Mouse (Mus musculus) cerebellum, postnatal 36 days (tissue): Measurements from ENCODE around the gene Fh1.

Experiments used
- DNase-seq, 2 experiments: peaks; one replicate each; pipeline ENCODE4 v3.0.0; 2021 to 2022; ENCODE audit warnings: mixed read lengths in 2 of 2

The Fh1 gene

DNA sequence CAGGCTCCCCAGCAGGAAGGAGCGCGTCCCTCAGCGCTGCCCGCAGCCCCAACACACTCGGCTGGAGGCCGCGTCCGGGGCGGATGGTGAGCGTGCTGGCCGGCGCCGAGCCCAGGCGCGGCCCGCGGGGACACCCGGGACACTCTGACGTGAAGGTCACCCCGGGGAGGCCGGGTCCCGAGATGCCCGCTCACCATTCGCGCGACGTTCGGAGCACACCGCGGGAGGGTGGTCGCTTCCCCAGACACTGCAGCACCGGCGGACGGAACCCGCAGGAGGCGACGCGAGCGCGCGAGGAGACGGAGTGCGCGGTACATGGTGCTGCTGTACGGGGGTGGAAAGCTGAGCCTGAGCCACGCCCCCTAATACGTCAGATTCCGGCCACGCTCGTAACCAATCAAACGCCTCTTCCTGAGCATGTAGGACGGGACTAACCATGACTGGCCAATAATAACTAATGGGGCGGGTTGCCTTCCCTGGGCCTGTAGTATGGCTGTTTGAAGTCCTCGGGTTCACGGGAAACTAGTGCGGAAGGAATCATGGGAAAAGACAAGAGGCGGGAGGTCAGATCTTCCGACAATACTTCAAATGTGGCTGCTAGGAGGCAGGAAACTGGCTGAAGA lies at the start of gene Fh1:
TSS of gene Fh1 (minus strand) at position 379 of the 623 bp plus-strand sequence.
- DNase-seq = peak; percentile 91 to 93

DNA sequence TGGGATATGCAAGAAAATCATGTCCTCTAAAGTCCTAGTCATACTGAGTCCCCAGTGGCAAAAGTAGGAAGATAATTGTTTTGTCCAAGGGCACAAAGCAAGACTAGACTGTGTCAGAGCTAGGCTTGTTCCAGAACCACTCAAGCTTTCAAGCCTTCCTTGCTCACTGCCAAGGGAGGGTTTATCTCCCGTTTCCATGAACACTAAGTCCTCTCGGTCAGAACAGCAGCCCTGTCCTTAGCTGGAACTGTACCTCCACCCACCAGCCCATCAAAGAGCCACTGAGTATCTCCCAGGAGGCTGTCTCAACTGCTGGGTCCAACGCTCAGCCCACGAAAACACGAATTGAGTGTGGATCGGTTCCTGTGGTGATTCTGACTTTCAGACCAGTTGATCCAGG lies 49.7 kb upstream of the Fh1 start:
- no peak for DNase-seq

DNA sequence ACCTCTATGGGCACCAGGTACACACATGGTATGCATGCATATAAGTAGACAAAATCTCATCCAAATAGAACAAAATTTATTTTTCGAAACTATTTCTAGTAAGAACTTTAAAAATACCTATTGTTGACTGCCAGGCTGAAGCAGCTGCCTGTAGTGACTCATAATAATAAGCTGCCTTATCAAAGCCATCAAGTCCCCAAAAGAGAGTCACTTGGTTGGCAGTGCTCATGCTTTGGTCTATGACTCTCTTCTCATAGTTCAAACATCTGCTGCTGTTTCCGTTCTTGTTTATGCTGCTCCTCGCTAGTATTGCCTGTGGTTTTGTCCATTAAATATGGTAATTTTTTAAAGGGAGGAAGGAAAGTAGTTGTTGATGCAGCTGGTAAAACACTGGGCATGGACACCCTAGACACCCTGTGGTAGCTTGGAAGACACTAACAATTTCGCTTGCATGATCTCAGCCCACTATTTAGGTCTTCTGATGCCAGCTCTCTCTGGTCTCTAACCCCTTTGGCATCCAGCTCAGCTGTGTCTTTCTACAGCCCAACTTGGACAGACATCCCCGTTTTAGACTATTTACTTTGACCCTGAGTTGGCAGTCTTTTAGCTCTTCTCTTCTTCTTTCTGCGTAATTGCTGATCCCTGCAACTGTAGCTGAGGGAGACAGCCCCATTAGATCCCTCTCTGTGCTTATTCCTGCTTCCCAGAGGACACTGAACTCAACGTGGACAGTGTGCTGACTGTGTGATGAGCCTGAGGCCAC lies 48.3 kb upstream of the Fh1 start:
- DNase-seq = no peak

DNA sequence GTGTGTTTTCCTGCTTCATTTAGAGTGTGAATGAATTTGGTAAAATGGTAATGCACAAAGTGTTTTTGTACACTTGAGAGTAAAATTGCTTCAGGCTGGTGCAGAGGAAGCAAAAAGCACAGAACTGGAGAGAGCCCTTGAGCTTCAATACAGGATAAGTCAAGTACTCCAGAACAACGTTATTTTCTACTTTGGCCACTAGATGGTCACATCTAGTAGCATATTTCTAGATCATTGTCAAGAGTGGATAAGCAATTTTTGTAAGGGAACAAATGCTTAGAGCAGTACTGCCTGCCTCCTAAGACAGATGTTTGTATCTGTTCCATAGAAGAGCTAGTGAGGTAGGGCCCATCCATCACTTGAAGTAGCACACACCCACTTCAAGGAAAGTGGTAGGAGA lies 46.2 kb upstream of the Fh1 start:
- DNase-seq = no peak

DNA sequence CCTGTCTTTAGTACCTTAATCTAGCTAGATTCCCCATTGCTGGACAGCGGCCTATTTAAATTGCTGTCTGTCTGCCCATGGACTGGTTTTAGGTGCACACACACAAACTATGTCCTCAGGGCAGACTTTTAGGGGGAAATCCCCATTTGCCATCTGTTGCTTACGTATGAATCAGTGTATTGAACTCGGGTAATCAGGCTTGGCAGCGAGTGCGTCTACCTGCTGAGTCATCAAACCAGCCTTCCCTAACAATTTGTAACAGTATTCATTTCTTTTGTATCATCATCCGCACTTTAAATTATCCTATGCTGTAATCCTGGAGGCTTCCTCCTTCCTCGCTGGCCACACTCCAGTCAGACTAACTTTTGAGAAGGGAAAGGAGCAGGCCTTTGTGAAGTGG lies 44.6 kb upstream of the Fh1 start:
- DNase-seq = no peak

DNA sequence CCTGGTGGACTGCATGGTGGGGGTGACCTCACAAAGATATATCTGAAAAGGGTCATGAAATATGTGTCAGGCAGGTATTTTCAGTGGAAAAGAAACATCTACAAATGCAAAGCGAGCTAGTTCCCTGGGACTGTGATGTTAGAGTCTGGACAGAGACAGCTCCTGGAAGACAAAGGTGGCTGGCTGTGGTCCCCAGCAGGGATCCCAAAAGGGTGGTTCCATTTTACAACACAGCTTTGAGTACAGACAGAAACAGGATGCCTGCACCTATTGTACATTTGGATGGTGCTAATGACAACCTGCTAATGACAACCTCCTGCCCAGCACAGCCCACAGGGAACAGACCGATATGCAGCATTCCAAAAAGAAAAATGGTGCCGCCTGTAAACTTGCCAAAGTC lies 44.0 kb upstream of the Fh1 start:
- DNase-seq = no peak

DNA sequence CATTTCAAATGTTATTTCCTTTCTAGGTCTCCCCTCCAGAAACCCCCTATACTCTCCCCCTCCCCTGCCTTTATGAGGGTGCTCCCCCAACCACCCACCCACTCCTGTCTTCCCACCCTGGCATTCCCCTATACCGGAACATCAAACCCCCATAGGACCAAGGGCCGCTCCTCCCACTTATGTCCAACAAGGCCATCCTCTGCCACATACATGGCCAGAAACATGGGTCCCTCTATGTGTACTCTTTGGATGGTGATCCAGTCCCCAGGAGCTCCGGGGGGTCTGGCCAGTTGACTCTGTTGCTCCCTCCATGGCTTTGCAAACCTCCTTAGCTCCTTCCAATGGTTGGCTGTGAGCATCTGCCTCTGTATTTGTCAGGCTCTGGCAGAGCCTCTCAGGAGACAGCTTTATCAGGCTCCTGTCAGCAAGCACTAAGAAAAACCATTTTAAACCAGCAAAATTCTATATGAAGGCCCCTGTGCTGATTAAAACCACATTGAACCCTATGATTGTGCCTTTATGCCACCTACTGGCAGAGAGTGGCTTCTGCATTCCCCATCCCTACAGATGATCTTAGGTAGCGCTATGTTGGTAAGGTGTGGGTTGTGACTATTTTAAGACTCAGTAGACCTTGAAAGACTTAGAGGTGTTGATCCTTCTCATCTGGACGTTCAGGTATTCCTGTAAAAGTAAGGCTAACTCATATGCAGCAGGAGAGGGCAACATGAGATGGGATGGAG lies 43.4 kb upstream of the Fh1 start:
- DNase-seq = peak in 1 of 2 experiments; percentile 16

DNA sequence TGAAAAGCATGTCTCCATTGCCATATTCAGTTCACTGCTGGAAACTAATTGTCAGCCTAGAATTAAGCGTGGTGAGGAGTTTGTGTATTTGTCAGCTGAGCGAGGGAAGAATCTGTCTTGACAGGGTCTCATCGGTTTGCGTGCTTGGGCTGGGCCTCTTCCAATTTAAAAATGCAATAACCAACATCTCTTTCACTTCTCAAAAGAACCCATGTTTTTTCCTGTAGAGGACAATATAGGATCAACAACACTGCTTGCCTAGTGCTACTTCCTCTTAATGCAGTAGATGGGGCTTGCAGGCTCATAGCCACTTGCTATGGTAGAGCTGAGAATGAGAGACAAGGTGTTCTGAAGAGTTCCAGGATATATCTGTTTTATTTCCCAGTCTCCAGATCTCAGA lies 34.5 kb upstream of the Fh1 start:
- DNase-seq = no peak

DNA sequence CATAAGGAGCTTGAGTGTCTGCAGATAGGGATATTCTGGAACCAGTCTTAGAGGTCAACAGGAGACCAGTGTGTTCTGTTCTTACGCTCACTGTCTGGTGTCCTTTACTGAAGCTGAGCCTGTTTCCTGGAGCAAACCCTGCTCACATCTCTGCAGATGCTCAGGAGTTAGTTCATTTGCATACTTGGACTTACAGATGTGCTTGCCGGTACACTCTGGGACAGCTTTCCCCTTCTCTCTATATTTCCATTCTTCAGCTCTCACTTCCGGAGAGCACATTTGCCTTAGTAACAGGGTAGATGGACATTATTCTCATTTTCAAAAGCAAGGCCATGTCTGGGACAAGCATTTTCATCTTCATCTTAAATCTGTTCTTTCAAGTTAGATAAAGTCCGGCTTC lies 23.2 kb upstream of the Fh1 start:
- DNase-seq = no peak

DNA sequence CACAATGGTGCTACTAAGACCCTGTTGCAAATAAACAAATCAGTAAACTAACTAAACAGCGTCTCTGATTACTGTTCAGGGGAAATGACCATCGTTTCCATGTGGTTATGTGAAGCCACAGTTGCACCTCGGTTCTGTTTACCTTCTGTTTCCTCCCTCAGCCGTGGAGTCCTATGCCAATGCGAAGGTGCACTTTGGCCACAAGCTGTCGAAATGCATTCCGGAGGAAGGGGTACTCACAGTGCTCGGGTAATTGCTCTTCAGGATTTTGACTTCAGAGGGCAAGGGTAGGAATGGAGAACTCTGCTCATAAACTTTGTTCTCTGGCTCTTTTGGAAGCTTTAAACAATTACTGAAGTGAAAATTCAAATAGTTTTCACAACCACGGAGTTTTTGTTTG lies 21.5 kb upstream of the Fh1 start:
- no peak for DNase-seq

DNA sequence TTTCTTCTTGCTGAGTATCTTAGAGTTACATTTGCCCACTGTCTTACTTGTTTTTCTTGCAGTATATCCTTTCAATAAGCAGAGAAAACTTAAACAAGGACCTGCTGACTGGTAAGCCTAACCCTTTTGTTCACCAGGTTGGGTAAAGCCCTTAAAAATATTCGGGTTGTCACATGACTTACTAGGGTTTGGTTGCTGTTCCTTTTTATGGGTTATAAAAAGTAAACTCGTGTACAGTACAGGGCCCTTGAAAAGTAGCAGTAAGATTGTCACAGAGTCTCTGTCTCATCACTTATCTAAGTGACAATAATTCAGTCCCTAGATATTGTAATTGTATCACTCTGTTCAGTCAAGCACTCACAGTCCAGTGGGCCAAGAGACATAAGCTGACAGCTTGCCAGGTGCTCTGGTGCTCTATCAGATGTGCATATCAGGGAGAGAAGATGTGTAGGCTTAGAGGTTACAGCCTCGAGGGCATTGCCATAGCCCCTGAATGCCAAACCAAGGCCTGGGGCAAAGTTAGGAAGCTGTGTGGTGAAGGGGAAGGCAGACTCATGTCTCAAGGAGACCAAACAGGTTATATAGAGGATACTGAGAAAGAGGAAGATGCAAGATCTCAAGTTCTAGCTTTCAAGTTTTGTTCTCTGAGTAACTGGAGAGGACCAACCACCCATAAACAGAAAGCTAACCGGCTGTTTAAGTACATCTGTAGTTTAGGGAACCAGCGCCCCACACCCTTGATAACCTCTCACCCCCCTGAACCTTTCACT lies 18.2 kb upstream of the Fh1 start:
- no peak for DNase-seq

DNA sequence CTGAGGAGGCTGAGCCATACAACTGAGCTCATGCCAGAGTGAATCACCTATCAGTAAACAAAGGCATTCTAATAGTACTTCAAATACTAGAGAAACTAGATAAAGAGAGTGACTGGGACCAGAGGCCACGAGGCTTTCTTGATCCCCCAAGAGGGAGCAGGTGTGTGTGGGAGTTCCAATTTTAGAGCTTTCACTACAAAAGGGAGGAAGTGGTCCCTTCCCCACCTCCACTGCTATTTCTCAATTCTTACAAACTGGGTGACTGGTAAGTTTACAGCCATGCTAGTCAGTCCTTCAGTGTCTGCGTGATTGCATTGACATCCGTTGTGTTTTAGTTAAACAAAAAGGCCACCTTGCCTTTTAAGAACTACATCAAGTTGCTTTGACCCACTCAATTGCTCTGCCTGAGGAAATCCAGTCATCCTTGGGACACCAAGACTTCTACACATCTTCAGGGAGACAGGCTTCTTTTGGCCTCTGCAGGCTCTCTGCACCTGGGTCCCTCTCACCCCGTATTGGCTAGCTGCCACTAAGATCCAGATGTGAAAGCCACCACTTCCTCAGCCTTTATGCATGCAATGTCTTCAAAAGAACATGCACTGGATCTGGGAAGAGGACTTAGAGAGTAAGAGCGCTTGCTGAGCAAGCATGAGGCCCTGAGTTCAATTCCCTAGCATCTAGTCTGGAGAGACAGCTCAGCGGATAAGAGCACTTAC lies 15.2 kb upstream of the Fh1 start:
- DNase-seq = no peak

DNA sequence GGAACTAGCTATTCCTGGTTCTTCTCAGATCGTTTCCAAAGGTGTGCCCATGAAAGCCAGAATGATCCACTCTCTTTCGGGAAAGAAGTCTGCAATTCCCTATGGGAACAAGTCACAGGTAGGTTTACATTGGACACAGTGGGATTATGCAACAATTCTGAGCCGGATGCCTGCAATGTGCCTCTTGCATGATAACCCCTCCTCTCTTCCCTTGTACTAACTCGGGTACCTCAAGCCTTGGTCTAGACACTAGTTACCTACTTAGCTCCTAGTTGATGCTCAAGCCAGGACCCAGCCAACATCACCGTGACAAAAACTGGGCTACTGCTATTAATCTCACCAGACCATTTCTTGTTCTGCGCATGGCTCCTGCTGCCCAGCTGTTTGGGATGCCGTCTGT lies 13.6 kb upstream of the Fh1 start:
- DNase-seq = no peak

DNA sequence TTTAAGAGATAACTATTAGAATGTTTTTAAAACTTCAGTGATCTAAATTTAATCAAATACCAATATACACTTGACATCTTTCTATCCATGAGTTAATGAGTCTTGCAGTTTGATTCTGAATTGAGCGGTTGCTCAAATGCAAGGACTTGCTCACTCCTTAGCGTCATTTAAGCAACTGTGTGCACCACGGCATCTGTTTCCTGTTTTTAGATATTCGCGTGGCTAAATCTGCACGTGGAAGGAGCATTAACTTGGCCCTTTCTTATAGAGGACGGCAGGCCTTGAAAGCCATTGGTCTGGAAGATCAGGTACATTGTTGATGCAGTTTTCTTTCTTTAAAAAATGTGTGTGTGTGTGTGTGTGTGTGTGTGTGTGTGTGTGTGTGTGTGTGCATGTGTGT lies 12.2 kb upstream of the Fh1 start:
- no peak for DNase-seq

DNA sequence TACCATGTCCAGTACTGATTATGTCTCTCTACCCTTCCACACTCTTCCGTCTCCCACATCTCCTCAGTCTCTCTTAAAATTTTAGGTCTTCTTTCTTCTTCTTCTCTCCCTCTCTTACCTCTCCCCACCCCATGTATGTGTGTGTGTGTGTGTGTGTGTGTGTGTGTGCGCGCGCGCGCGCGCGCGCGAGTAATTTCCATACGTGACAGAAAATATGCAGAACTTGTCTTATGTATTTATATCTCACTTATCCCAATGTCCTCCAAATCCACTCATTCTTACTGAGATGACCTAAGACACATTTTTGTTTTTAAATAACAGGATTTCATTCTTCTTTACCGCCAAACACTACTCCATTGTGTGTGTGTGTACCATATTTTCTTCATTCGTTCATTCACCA lies 7.0 kb upstream of the Fh1 start:
- no peak for DNase-seq

DNA sequence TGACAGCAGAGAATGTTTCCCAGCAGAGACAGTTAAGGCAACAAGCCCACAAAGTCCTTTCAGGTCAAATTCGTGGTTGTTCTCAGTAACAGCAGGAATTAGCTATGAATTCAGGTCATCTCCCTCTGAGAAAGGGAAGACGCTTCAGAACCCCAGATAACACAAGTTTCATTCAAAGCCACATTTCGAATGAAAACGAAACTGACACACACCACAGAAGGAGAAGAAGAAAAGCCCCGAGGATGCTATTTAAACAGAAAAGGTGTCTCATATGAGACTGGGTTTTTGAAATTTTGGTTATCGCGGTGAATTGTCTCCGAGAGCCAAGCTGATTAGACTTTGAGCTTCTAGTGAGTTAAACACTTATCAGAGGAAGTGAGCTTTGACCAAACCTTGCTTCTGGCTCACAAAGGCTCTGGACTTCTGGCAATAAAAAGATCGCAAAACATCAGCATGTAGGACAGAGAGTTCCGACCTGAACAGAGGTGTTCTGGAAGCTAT lies 6.3 kb upstream of the Fh1 start:
- no peak for DNase-seq

DNA sequence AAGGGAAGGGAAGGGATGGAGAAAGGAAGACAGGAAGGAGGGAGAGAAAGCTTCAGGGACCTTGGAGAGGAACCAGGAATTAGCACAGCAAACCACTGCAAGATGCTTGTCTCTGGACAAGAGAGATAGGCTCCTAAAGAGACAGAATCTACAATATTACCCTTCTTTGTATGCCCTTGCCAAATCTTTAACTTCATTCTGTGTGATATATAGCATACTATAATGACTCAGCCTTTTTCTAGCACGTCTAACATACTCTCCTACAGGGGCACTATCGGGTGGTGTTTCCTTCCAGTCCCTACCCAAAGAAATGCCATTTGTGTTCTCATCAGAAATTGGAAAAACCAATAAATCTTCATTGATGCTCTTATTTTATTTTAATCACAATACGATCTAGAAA lies 5.6 kb upstream of the Fh1 start:
- no peak for DNase-seq

DNA sequence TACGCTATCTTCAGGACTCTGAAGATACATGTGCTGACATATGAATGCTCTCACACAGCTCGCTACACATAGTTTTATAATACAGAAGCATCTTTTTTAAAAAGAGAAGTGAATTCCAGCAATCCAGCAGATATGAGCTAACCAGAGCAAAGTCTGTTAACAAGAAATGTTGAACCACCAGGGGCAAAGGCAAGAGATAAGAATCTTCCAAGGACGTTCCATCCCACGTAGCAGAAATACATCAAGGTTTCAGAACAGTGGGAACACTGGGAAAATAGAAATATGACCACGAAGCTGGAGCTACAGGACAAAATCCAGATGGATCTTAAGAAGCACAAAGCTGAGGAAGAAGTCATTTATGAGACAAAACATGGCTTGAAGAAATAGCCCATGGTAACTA lies 4.9 kb upstream of the Fh1 start:
- DNase-seq = no peak

DNA sequence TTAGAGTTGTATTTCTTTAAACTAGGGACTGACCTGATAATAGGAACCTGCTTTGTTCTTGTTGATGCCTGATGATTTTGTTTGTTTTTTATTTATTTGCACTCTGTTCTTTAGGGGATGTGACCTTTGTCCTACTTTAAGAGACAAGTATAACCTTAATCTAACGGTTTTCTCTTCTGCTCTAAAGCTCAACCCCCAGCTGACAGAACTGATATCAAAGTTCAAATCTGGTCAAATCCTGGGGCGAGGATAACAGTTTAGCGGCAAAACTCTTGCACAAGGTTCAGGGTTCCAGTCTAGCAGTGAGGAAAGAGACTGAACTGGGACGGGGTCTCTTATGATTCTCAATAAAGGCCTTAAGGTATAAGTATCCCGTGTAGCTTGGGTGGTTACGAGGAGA lies 3.8 kb upstream of the Fh1 start:
- DNase-seq = no peak

DNA sequence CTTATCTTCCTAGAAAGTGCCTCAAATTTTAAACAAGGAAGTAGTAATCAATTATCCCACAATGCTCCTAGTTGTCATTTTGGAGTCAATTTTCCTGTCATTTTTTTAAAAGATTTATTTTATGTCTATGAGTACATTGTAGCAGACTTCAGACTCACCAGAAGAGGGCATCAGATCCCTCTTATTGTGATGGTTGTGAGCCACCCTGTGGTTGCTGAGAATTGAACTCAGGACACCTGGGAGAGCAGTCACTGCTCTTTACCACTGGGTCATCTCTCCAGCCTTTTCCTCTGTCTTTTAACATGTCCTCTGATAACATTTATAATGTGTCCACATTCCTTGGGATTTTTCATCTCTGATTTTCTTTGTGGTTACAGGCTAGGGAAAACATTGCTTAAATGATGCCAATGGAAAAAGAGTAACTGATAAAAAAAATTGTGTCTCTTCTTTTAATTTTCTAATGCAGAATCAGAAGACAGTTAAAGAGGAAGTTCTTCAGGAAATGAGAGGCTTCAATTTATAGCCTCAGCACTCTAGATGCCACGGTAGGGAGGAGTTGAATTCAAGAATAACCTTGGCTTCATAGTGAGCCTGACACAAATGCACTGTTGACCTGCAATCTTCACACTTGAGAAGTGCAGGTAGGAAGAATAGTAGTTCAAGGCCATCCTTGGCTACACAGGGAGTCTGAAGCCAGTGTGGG lies 706 bp upstream of the Fh1 start:
- peak in 1 of 2 experiments; percentile 19 for DNase-seq

DNA sequence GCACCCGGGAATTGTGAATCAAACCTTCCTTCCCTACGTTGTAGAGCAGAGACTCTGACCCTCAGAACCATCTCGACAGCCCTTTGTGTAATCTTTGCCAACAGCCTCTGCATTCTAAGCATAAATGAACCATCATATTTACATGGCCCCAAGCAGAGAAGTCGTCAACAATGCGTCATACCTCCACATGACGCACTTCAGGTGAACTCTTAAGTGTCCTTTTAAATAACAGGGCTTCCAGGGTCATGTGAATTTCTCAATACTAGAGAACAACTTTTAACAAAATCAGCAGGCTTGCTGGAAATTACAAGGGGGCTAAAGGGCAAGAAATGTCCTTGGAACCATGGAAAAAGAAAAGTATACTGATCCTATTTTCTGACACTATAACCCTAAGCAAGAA lies 1.8 kb downstream of the Fh1 start:
- no peak for DNase-seq
